Mouse (Mus musculus): Measurements from ENCODE around the gene Vipas39. TPM values are rescaled to one million over a fixed set of nuclear protein-coding genes. Genes with fewer than 3 reads are reported as not detected.

The Vipas39 gene
- polyA plus RNA-seq, 1 experiment = 0.06 TPM

DNA sequence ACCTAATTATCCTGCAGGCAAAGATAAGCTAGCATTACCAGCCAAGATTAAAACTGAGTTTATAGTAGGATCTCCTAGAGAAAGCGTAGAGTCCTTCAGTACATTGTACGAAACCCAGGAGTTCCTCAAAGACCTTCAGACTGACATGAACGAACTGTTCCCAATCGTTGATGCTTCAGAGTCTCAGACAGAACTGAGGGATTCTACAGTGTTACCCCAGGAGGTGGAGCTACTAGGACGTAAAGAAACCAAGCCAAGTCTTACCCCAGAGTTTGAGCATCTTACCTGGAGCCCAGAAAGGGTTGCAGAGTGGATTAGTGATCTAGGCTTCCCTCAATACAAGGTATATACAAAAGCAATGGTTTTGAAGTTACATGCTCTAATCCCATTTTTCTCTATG is 64.4 kb downstream of the Vipas39 start:
- H3K27me3 ChIP-seq (ENCODE audit: control insufficient read depth) = peaks cover 33% of the 10 kb centered on the region
- H3K4me3 ChIP-seq (replicated peaks) = no peak overlapping the region
- TF ChIP-seq TAL1 (IDR thresholded peaks at IDR 0.05; ENCODE audit: low read length) = no peak
- no peak for TF ChIP-seq GATA1 (IDR thresholded peaks at IDR 0.05; ENCODE audit: low read length)
- no peaks in the 10 kb centered on the region for H3K9me3 ChIP-seq (ENCODE audit: control insufficient read depth, low read length)
- H3K36me3 ChIP-seq (ENCODE audit: control insufficient read depth) = no peaks in the 10 kb centered on the region
- peaks cover 21% of the 10 kb centered on the region for H3K4me1 ChIP-seq (ENCODE audit: control insufficient read depth)

DNA sequence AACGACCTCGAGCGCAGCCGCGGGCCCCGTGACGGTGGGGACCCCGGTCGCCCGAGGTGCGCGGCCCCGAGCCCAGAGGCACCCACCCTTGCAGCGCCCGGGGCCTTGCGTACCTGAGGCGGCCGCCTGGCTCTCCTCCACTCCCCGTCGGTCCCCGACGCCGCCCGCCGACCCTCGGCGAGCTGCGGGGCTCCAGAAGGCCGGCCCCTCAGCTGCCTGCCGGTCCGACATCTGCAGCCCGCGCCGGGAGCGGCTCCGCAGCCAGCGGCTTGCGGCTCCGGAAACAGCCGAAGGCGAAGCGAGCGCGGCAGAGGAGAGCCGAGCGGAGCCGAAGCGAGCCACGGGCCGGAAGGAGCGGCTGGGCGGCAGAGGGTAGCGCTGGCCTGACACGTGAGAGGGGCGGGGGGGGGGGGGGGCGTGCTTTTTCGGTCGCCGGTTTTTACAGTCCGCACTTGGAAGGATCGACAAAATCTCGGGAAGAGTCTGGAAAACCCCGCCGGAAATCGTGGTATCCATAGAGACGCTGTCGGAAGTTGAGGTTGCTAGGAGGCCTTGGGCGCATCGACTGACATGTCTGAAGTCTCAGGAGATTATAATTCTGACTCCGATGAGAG is 66.0 kb downstream of the Vipas39 start, which contains the start of gene Tmed8:
Tmed8 (minus strand) TSS at position 482 of the 614 bp plus-strand sequence.
- Histone ChIP-seq H3K27me3 (ENCODE audit: control insufficient read depth) (peaks cover 33% of the 10 kb centered on the region), H3K4me1 (ENCODE audit: control insufficient read depth) (peaks cover 21% of the 10 kb centered on the region), H3K4me3 (replicated peaks) (peak within 1 kb of the TSS; percentile 71), H3K36me3 (ENCODE audit: control insufficient read depth) (no peaks in the 10 kb centered on the region), H3K9me3 (ENCODE audit: control insufficient read depth, low read length) (no peaks in the 10 kb centered on the region)
- no peak for TF ChIP-seq TAL1 (IDR thresholded peaks at IDR 0.05; ENCODE audit: low read length)

DNA sequence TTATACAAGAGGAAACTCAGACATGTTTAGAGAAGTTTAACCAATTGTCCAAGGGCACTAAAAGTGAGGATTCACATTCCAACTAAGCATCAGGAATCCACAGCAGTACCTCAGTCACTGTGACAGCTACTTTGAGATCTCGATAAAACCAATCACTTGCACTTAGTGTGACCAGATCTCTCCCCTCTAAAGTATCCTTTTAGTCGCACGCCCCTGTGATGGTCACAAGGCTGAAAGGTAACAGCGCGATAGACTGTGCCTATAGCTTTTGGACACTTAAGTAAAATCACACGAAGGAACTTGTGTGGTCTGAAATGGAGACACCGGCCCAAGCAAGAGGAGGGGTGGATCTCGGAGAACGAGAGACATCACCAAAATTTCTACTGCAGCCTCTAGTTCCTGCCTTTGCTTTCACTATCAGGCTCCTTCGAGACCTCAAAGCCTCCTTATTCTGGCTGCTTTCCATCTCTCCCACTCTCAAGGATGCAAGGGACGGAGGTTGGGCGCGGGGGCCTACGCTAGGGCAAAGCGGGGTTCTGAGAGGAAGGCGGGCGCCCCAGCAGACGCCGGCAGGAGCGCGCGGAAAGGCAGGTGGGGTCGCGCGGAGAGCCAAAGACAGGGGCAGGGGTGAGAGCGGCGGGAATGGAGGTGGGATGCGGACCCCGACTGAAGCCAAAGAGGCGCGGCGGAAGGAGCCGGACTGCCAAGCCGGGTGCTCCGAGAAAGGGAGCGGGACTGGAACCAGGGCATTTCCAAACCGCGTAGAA is 66.7 kb downstream of the Vipas39 start, which contains the start of gene Samd15:
Samd15 (plus strand) TSS at position 518 of the 767 bp plus-strand sequence.
- no peaks in the 10 kb centered on the region for H3K9me3 ChIP-seq (ENCODE audit: control insufficient read depth, low read length)
- peak within 1 kb of the TSS; percentile 71 for H3K4me3 ChIP-seq (replicated peaks)
- TF ChIP-seq GATA1 (IDR thresholded peaks at IDR 0.05; ENCODE audit: low read length) = no peak
- TF ChIP-seq TAL1 (IDR thresholded peaks at IDR 0.05; ENCODE audit: low read length) = no peak
- H3K4me1 ChIP-seq (ENCODE audit: control insufficient read depth) = peaks cover 21% of the 10 kb centered on the region
- no peaks in the 10 kb centered on the region for H3K36me3 ChIP-seq (ENCODE audit: control insufficient read depth)
- peaks cover 33% of the 10 kb centered on the region for H3K27me3 ChIP-seq (ENCODE audit: control insufficient read depth)

DNA sequence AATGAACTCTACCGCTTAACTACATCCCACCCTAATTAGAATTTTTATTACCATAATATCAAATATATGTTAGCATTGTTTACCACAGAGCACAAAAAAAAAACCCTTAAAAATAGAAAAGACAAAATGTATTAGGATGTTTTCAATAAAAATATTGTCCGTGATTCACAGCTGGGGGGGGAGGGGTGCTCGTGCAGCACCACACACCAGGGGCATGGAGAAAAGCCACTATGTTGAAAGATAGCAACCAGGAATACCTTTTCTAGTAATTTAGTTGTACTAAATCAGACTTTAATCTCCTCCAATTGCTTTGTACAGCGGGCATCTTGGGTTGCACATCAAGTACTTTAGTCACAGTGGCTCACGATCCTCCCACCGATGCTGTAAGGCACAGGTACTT is 67.3 kb downstream of the Vipas39 start:
- Histone ChIP-seq H3K4me1 (ENCODE audit: control insufficient read depth) (peaks cover 21% of the 10 kb centered on the region), H3K9me3 (ENCODE audit: control insufficient read depth, low read length) (no peaks in the 10 kb centered on the region), H3K27me3 (ENCODE audit: control insufficient read depth) (peaks cover 33% of the 10 kb centered on the region), H3K36me3 (ENCODE audit: control insufficient read depth) (no peaks in the 10 kb centered on the region), H3K4me3 (replicated peaks) (no peak overlapping the region)
- TF ChIP-seq GATA1 (IDR thresholded peaks at IDR 0.05; ENCODE audit: low read length) = no peak
- TF ChIP-seq TAL1 (IDR thresholded peaks at IDR 0.05; ENCODE audit: low read length) = no peak

DNA sequence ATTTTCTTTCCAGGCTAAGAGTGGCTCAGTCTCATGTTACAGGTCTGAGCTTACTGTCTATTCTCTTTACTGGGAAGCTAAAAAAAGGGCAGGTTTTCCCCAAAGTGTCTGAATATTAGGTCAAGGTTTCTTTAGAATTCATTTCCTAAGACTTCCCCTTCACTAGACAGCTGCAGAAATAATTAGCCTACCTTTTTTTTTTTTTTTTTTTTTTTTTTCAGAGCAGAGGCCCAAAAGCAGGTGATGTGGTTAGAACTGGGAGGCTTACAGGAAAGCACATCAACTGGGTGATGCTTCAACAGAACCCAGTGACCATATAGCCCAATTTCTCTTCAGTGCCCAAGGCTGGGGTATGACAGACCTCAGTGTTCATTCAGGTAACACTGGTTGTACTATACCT is 69.7 kb downstream of the Vipas39 start:
- Histone ChIP-seq H3K36me3 (ENCODE audit: control insufficient read depth) (no peaks in the 10 kb centered on the region), H3K4me3 (replicated peaks) (no peak overlapping the region), H3K27me3 (ENCODE audit: control insufficient read depth) (peaks cover 25% of the 10 kb centered on the region), H3K9me3 (ENCODE audit: control insufficient read depth, low read length) (no peaks in the 10 kb centered on the region), H3K4me1 (ENCODE audit: control insufficient read depth) (peaks cover 21% of the 10 kb centered on the region)
- TF ChIP-seq GATA1 (IDR thresholded peaks at IDR 0.05; ENCODE audit: low read length) (no peak), TAL1 (IDR thresholded peaks at IDR 0.05; ENCODE audit: low read length) (no peak)

DNA sequence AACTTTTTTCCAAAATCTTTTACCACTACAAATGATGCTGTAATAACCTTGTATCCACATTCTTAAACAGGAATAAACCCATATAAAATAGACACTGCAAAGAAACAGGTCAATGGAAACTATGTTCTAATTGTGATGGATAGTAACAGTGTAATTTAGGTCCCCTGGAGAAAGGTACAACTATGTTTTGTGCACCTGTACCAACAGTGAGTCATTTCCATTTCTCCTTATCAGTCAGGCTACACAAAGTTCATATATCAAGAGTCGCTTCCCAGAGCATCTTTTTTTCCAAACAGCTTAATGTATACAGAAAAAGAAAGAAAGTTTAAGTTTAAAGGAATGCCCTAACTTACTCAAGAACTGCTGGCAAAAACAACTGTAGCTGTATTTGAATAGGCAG is 71.0 kb downstream of the Vipas39 start:
- Histone ChIP-seq H3K36me3 (ENCODE audit: control insufficient read depth) (no peaks in the 10 kb centered on the region), H3K4me3 (replicated peaks) (no peak overlapping the region), H3K9me3 (ENCODE audit: control insufficient read depth, low read length) (no peaks in the 10 kb centered on the region), H3K27me3 (ENCODE audit: control insufficient read depth) (peaks cover 13% of the 10 kb centered on the region), H3K4me1 (ENCODE audit: control insufficient read depth) (peaks cover 18% of the 10 kb centered on the region)
- no peak for TF ChIP-seq GATA1 (IDR thresholded peaks at IDR 0.05; ENCODE audit: low read length)
- no peak for TF ChIP-seq TAL1 (IDR thresholded peaks at IDR 0.05; ENCODE audit: low read length)

DNA sequence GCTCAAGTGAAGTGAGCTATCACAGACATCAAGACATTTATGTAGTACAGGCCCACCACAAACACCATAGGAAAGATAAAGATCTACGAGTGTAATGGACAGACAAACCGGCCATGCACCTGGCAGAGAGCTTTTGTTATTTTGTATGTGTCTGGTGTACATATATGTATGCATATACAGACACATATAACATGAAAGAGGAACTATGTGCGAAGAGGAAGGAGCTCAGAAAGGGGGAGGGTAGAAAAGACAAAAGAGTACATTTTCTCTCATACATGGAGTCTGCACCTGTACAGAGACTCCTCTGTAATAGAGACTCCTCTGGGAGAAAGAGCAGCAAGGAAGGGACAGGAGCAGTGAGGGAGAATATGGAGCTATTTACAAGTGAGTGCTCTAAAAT is 73.0 kb downstream of the Vipas39 start:
- H3K27me3 ChIP-seq (ENCODE audit: control insufficient read depth) = no peaks in the 10 kb centered on the region
- no peaks in the 10 kb centered on the region for H3K36me3 ChIP-seq (ENCODE audit: control insufficient read depth)
- TF ChIP-seq TAL1 (IDR thresholded peaks at IDR 0.05; ENCODE audit: low read length) (no peak), GATA1 (IDR thresholded peaks at IDR 0.05; ENCODE audit: low read length) (no peak)
- H3K4me1 ChIP-seq (ENCODE audit: control insufficient read depth) = peaks cover 3% of the 10 kb centered on the region
- no peak overlapping the region for H3K4me3 ChIP-seq (replicated peaks)
- H3K9me3 ChIP-seq (ENCODE audit: control insufficient read depth, low read length) = no peaks in the 10 kb centered on the region

Other genes starting within 250 kb of the Vipas39 start
- gene Tmem63c, start 244.9 kb downstream of the Vipas39 start, polyA plus RNA-seq (2012) = not detected in 2 replicates
- gene Ngb, start 163.7 kb downstream of the Vipas39 start, polyA plus RNA-seq (2012) = not detected in 2 replicates
- gene Gstz1, start 119.1 kb downstream of the Vipas39 start, polyA plus RNA-seq (2012) = 0.29 and 0.41 TPM in 2 replicates
- 0.09 and 0.11 TPM in 2 replicates for gene Pomt2, start 118.3 kb downstream of the Vipas39 start, polyA plus RNA-seq (2012)
- gene Samd15, start 66.5 kb downstream of the Vipas39 start, polyA plus RNA-seq (2012) = not detected in 2 replicates
- 0.01 and 0.02 TPM in 2 replicates for gene Tmed8, start 65.8 kb downstream of the Vipas39 start, polyA plus RNA-seq (2012)
- gene Noxred1, start 27.5 kb downstream of the Vipas39 start, polyA plus RNA-seq (2012) = 0.03 TPM in 1 of 2 replicates, not detected in the other
- 12.6 and 13.5 TPM in 2 replicates for gene Ahsa1, start 223 bp upstream of the Vipas39 start, polyA plus RNA-seq (2012)
- not detected in 2 replicates for gene Ism2, start 33.4 kb upstream of the Vipas39 start, polyA plus RNA-seq (2012)
- 0.29 and 0.80 TPM in 2 replicates for gene Sptlc2, start 122.1 kb upstream of the Vipas39 start, polyA plus RNA-seq (2012)
- 0.18 TPM in 1 of 2 replicates, not detected in the other for gene Slirp, start 177.6 kb upstream of the Vipas39 start, polyA plus RNA-seq (2012)
- 3.9 and 4.8 TPM in 2 replicates for gene Alkbh1, start 177.8 kb upstream of the Vipas39 start, polyA plus RNA-seq (2012)
- gene Snw1, start 206.0 kb upstream of the Vipas39 start, polyA plus RNA-seq (2012) = 2.1 and 2.5 TPM in 2 replicates
- not detected in 2 replicates for gene Gm5788, start 228.5 kb upstream of the Vipas39 start, polyA plus RNA-seq (2012)
- 0.03 TPM in 1 of 2 replicates, not detected in the other for gene Gm8300, start 248.1 kb upstream of the Vipas39 start, polyA plus RNA-seq (2012)

Measured in erythroblast, embryonic 14.5 days (primary cell).